In the genomic region with DNA sequence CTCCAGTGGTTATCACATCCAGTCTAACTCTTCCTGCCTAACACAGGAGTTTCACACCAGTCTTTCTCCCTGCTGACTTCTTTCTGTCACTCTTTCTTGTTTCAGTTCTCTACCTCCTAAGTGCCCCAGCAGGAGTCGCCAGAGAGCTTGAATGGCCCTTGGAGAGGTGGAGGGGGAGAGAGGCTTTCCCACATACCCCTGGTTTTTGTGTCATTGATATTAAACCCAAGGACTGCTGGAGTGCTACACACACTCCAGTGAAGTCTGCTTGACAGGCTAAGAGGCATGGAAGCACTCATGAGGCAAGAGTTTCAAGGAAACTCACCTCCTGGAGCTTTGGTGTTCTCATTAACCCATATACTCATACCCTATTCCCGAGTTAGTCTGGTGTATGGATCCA, we compare ENCODE assay signal across 9 mouse cellular contexts. TPM values are rescaled to one million over a fixed set of nuclear protein-coding genes. Genes with fewer than 3 reads are reported as not detected.
DNase-seq lines count a peak whose midpoint lies in the region; ATAC-seq and TF ChIP-seq lines count a peak whose summit lies in the region.
"Had no signal": no experiment of that assay in that cellular context is flagged by ENCODE, and none has a peak within 500 bp of the region (broad histone marks: within the 10 kb centered on the region; RNA-seq: fewer than 3 reads in every experiment).

No protein-coding gene starts in this region.

- no peak for TF ChIP-seq CTCF in embryonic fibroblast, embryonic 13.5 days (IDR thresholded peaks at IDR 0.05; ENCODE audit: borderline replicate concordance, insufficient read depth, low read length)

- H3K4me1 ChIP-seq in embryonic fibroblast, embryonic 13.5 days (ENCODE audit: control insufficient read depth, insufficient read depth, low read length): peaks cover 6% of the 10 kb centered on the region; the same call in 1 of the 2 replicates
- H3K4me1 ChIP-seq in forebrain, embryonic 14.5 days (ENCODE audit: control insufficient read depth, insufficient read depth, low read length): no peaks in the 10 kb centered on the region
- H3K4me1 ChIP-seq in midbrain, embryonic 16.5 days (ENCODE audit: control insufficient read depth, insufficient read depth, low read length): no peaks in the 10 kb centered on the region

- no peaks in the 10 kb centered on the region for H3K27me3 ChIP-seq in forebrain, embryonic 14.5 days (replicated peaks; ENCODE audit: control insufficient read depth, insufficient read depth, low read length)
- no peaks in the 10 kb centered on the region for H3K27me3 ChIP-seq in midbrain, embryonic 16.5 days (ENCODE audit: control insufficient read depth, insufficient read depth, low read depth, low read length)

- peaks cover 5% of the 10 kb centered on the region for H3K36me3 ChIP-seq in forebrain, embryonic 14.5 days (ENCODE audit: control insufficient read depth, insufficient read depth, low read length)
- H3K36me3 ChIP-seq in midbrain, embryonic 16.5 days (ENCODE audit: control insufficient read depth, insufficient read depth, low read length): peaks cover 11% of the 10 kb centered on the region

- ATAC-seq in forebrain, embryonic 14.5 days: no peak
- ATAC-seq in midbrain, embryonic 16.5 days: no peak

- DNase-seq in heart, postnatal 4 days: peak; percentile 35
- no peak for DNase-seq in heart, adult 9 months (ENCODE audit: low spot score in 2 of 2)
- DNase-seq in CD8-positive naive resting alpha-beta T cell, adult 2 months (ENCODE audit: low read depth in 2 of 2, low spot score in 2 of 2): peak; percentile 58 to 63
- peak; percentile 57 to 62 for DNase-seq in natural killer cell, adult 2 months (ENCODE audit: low spot score in 2 of 2)
- DNase-seq in forebrain, embryonic 14.5 days (ENCODE audit: low spot score): no peak
- DNase-seq in adrenal gland, adult 8-10 months: no peak

- H3K27ac ChIP-seq in embryonic fibroblast, embryonic 13.5 days (ENCODE audit: insufficient read depth, low read length): peak overlapping the region; percentile 72
- no peak overlapping the region for H3K27ac ChIP-seq in forebrain, embryonic 14.5 days (ENCODE audit: low read depth, low read length)
- H3K27ac ChIP-seq in midbrain, embryonic 16.5 days (ENCODE audit: low read length): no peak overlapping the region

- no peaks in the 10 kb centered on the region for H3K9me3 ChIP-seq in forebrain, embryonic 14.5 days (replicated peaks; ENCODE audit: control insufficient read depth, low read length)
- H3K9me3 ChIP-seq in midbrain, embryonic 16.5 days (replicated peaks; ENCODE audit: control insufficient read depth, low read length, poor library complexity, severe bottlenecking): no peaks in the 10 kb centered on the region; the same call in 1 of the 2 replicates

- H3K9ac ChIP-seq in forebrain, embryonic 14.5 days (ENCODE audit: low read length): no peak overlapping the region
- H3K9ac ChIP-seq in midbrain, embryonic 16.5 days (ENCODE audit: low read depth, low read length): no peak overlapping the region

- 81% methylated on average over 2 of the region's 2 CpGs for WGBS in forebrain, embryonic 14.5 days
- 65% methylated on average over 2 of the region's 2 CpGs for WGBS in midbrain, embryonic 16.5 days

- no peak overlapping the region for H3K4me3 ChIP-seq in embryonic fibroblast, embryonic 13.5 days (ENCODE audit: insufficient read depth, low read length)
- no peak overlapping the region for H3K4me3 ChIP-seq in forebrain, embryonic 14.5 days (ENCODE audit: low read depth, low read length)
- H3K4me3 ChIP-seq in midbrain, embryonic 16.5 days (ENCODE audit: low read depth, low read length): no peak overlapping the region
- H3K4me3 ChIP-seq: myocyte had no signal

- no peak for TF ChIP-seq POLR2A in embryonic fibroblast, embryonic 13.5 days (IDR thresholded peaks at IDR 0.05; ENCODE audit: low read depth, low read length)

- no peak overlapping the region for H3K4me2 ChIP-seq in forebrain, embryonic 14.5 days (ENCODE audit: low read length)
- H3K4me2 ChIP-seq in midbrain, embryonic 16.5 days (ENCODE audit: low read length): no peak overlapping the region

RNA-seq across cellular contexts. Expression of a gene that starts 16.0 kb away (rescaled TPM):
- total RNA-seq in heart, postnatal 4 days (2021): 1 to 10 TPM; 3.0 to 3.3 TPM
- 7.6 and 8.2 TPM in 2 replicates for polyA plus RNA-seq in embryonic fibroblast, embryonic 13.5 days (2011; ENCODE audit: insufficient read length, low read depth, missing spikeins)
- 1.9 and 2.1 TPM in 2 replicates for polyA plus RNA-seq in forebrain, embryonic 14.5 days (2014; fragmentation: Nextera tagmentation; extraction: Ambion mirVana)
- polyA plus RNA-seq in midbrain, embryonic 16.5 days (2015; fragmentation: Nextera tagmentation; extraction: Ambion mirVana): 3.0 and 3.4 TPM in 2 replicates
- 10 to 100 TPM in 2 of 4 experiments, 1 to 10 TPM in 2; 4.1 to 18.9 (median 8.9) TPM for total RNA-seq in adrenal gland, adult 8-10 months (2022)

Comparison
In these comparisons a context has a peak if more than half of its experiments do, and no peak if none do; other contexts are left out.
1. DNase-seq: peak in heart, postnatal 4 days (single experiment), CD8-positive naive resting alpha-beta T cell, adult 2 months (2 of 2) and natural killer cell, adult 2 months (2 of 2); none in heart, adult 9 months (0 of 2), forebrain, embryonic 14.5 days (single experiment) and adrenal gland, adult 8-10 months (single experiment).